Mouse (Mus musculus): Measurements from ENCODE around the gene Fndc9. TPM values are rescaled to one million over a fixed set of nuclear protein-coding genes. Genes with fewer than 3 reads are reported as not detected.

Fndc9 gene
- total RNA-seq, 1 experiment = 0.67 TPM

- H3K9ac ChIP-seq (ENCODE audit: insufficient read depth, low read depth, low read length, poor library complexity, severe bottlenecking) = no peak overlapping the region
- peaks cover 2% of the 10 kb centered on the region; the same call in 1 of the 2 replicates for H3K36me3 ChIP-seq (ENCODE audit: control insufficient read depth, insufficient read depth, low read length, poor library complexity, severe bottlenecking)
- no peak for DNase-seq (ENCODE audit: low read depth, low spot score)
- H3K27ac ChIP-seq (ENCODE audit: insufficient read depth, low read depth, low read length, poor library complexity, severe bottlenecking) = no peak overlapping the region
- in situ Hi-C loops (cut with MboI; ENCODE audit: low sequenced_read_pairs in 2 of 2, unreplicated experiment in 2 of 2) = no loop called here
- no peak overlapping the region for H3K4me3 ChIP-seq (ENCODE audit: insufficient read depth in 1 of 2, low read depth in 1 of 2, low read length in 2 of 2, poor library complexity in 1 of 2, severe bottlenecking in 1 of 2)
- H3K4me1 ChIP-seq (ENCODE audit: control insufficient read depth in 2 of 2, insufficient read depth in 2 of 2, low read length in 2 of 2, poor library complexity in 1 of 2) = peaks cover 0 to 2% of the 10 kb centered on the region in 2 experiments; a peak in 1 of 4 replicates
- no peaks in the 10 kb centered on the region for H3K9me3 ChIP-seq (ENCODE audit: control insufficient read depth, insufficient read depth, low read depth, low read length)
- TF ChIP-seq MAFK (IDR thresholded peaks at IDR 0.05; ENCODE audit: insufficient read depth, low read depth, low read length) (no peak), HCFC1 (IDR thresholded peaks at IDR 0.05; ENCODE audit: borderline replicate concordance, insufficient read depth, low read length) (no peak), ZC3H11A (IDR thresholded peaks at IDR 0.05; ENCODE audit: borderline replicate concordance, low read depth, low read length) (no peak), ZNF384 (IDR thresholded peaks at IDR 0.05; ENCODE audit: low read depth, low read length) (no peak), CHD2 (IDR thresholded peaks at IDR 0.05; ENCODE audit: low read depth, low read length) (no peak)
Observed at GRCm38 (mm10) chr11:46289022-46289421, 53.7 kb downstream of the Fndc9 start.

Other genes with a start within 250 kb of the Fndc9 start
- gene Gm12166, start 183.2 kb upstream of the Fndc9 start, total RNA-seq (2012; rRNA removed) = 3.9 and 6.8 TPM in 2 replicates
- 43.8 and 71.1 TPM in 2 replicates for gene Adam19, start 179.5 kb upstream of the Fndc9 start, total RNA-seq (2012; rRNA removed)
- gene Nipal4, start 69.0 kb upstream of the Fndc9 start, total RNA-seq (2012; rRNA removed) = 1.7 and 2.1 TPM in 2 replicates
- 7.3 and 7.4 TPM in 2 replicates for gene Cyfip2, start 77.3 kb downstream of the Fndc9 start, total RNA-seq (2012; rRNA removed)
- not detected in 2 replicates for gene Itk, start 154.0 kb downstream of the Fndc9 start, total RNA-seq (2012; rRNA removed)
- gene Fam71b, start 161.0 kb downstream of the Fndc9 start, total RNA-seq (2012; rRNA removed) = not detected in 2 replicates
- 31.6 and 44.1 TPM in 2 replicates for gene Med7, start 201.4 kb downstream of the Fndc9 start, total RNA-seq (2012; rRNA removed)
- not detected in 2 replicates for gene Havcr2, start 219.4 kb downstream of the Fndc9 start, total RNA-seq (2012; rRNA removed)